Mouse (Mus musculus) macrophage (primary cell): Measurements from ENCODE around the gene Negr1. TPM values are rescaled to one million over a fixed set of nuclear protein-coding genes. Genes with fewer than 3 reads are reported as not detected.

ENCODE experiments used
- H3K27ac ChIP-seq: fragments of 350-480 bp; formaldehyde crosslinking; 2 replicates; pipeline ENCODE4 v1.9.0; 2021
- H3K36me3 ChIP-seq: fragments of 350-480 bp; formaldehyde crosslinking; 2 replicates; pipeline ENCODE4 v1.9.0; 2021; ENCODE audit errors: inconsistent target
- H3K4me3 ChIP-seq: fragments of 350-480 bp; formaldehyde crosslinking; 2 replicates; pipeline ENCODE4 v1.9.0; 2021; ENCODE audit errors: inconsistent target
- H3K79me2 ChIP-seq: fragments of 350-480 bp; formaldehyde crosslinking; 2 replicates; pipeline ENCODE4 v1.9.0; 2021; ENCODE audit errors: inconsistent target
- WGBS: methylation state at CpG from one replicate; pipeline ENCODE4 v1.1.7; 2026; ENCODE audit warnings: inconsistent platforms; ENCODE audit not compliant: missing documents; 5-methylcytosine and 5-hydroxymethylcytosine counted together
- polyA plus RNA-seq: library from polyadenylated mRNA; stranded (reverse); fragments of 250-400 nt; gene quantifications from 3 replicates; pipeline ENCODE4 v1.2.4, GENCODE M21; 2018; ENCODE audit warnings: inconsistent platforms

Negr1 gene
- polyA plus RNA-seq, 1 experiment from 2014 or later = not detected

DNA sequence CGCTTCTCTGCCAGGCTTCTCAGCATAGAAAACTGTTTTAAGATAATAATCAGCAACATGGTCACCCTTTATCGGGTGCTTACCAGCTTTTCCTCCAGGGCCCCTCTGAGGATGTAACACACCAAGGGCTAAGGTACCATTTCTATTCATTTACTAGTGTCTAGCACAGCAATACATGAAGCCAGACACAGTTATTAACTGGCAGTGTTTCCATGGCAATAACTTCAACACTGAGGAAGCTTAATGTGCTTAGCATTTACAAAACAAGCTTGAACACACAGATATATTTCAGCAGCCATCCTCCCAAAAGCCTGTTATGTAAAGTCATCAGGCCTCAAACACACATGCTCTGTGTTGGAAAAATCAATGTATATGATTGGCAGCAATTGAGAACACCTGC, 620.4 kb downstream of the Negr1 start:
- Histone ChIP-seq H3K4me3 (no peak overlapping the region), H3K79me2 (no peaks in the 10 kb centered on the region), H3K27ac (no peak overlapping the region), H3K36me3 (no peaks in the 10 kb centered on the region)
- 7% methylated on average over 2 of the region's 2 CpGs for WGBS

DNA sequence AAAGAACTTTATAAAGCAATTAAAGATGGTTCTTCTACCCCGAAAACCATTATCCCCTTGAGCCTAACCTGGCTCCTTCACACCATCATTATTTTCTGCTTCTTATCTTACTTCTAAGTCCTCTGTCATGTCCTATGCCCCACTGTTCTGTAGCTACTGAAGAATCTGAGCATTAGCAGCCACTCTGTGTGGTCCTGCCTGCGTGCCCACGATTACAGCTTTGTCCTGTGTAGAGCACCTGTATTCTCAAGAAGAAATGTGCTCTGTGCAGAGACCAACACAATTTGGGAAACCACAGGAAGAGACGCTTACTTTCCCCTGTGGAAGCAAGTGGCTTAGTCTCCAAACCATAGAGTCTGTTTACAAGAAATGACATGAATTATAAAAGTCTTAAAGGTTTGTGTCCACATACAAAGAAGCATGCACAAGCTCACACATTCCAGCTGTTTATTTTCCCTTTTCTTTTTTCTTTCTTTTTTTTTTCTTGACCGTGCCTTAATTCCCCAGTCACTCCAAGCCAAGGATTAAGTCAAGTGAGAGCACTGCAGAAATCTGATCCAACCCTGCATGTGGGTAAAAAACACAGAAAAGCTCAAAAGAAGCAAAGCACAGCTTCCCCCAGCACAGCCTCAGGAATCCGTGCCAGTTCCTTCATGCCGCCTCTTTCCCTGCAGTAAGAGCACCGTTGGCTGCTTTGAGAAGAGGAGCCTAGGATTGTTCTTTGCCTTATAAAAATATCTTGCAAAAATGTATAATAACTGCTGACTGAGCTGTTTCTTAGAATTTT, 627.5 kb downstream of the Negr1 start:
- Histone ChIP-seq H3K36me3 (no peaks in the 10 kb centered on the region), H3K27ac (no peak overlapping the region), H3K79me2 (no peaks in the 10 kb centered on the region), H3K4me3 (no peak overlapping the region)
- 82% methylated on average over 8 of the region's 8 CpGs for WGBS

DNA sequence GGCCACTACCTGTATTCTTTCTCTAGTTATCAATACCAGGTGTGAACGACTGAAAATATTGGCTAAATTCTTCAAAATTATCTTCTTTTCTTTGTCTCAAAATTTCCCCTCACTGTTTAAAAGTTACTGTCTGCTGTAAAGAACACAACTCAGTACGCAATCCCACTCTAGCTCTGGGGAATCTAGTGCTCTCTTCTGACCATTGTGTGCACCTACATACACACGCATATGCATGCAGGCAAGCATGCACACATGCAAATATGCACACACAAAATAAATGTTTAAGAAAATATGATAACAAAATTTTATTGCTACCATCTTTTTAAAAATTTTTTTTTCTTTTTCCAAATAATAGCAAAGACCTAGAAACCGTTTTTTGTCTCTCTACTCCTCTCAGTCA, 628.2 kb downstream of the Negr1 start:
- H3K36me3 ChIP-seq = no peaks in the 10 kb centered on the region
- no peak overlapping the region for H3K4me3 ChIP-seq
- H3K27ac ChIP-seq = no peak overlapping the region
- H3K79me2 ChIP-seq = no peaks in the 10 kb centered on the region
- 82% methylated on average over 4 of the region's 4 CpGs for WGBS

DNA sequence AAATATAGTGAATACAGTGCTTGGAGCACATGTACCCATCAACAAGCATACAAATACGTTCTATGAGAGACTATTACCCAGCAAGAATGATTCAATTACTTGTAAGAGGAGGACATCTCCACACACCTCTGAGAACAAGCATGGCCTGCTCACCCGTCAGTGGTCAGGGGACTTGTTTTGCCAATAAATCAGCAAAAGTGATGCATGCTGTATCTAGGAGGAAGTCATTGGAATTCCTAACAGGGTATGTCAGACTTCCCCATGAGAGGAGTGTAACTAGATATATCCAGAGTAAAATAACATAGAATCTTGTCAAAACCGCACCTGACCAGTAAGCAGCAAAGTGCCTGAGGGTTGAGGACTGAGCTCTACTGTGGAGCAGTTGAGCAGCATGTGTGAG, 629.0 kb downstream of the Negr1 start:
- 82% methylated on average over 3 of the region's 3 CpGs for WGBS
- H3K27ac ChIP-seq = no peak overlapping the region

DNA sequence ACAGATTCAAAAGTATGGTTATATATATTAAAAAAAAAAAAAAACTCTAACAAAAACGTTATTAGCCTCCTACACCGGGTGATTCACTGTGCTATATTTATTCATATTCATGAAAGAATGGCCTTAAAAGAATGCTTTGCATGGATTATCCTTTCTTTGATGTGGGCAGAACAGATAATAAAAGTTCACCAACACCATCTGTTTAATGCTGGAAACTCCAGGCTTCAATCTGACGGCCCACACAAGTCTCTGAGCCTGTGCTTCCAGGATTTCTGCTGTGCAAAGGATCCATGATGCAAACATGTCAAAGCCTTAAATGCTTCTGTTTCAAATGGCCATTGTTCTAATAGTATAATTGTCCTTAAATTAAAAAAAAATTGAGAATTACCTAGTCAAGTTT, 630.4 kb downstream of the Negr1 start:
- no peak overlapping the region for H3K4me3 ChIP-seq
- no peaks in the 10 kb centered on the region for H3K36me3 ChIP-seq
- no peaks in the 10 kb centered on the region for H3K79me2 ChIP-seq
- 92% methylated on average over 3 of the region's 3 CpGs for WGBS
- H3K27ac ChIP-seq = no peak overlapping the region

More for the DNA sequence above, 629.0 kb downstream of the Negr1 start:
- H3K4me3 ChIP-seq = no peak overlapping the region
- no peaks in the 10 kb centered on the region for H3K79me2 ChIP-seq
- no peaks in the 10 kb centered on the region for H3K36me3 ChIP-seq

DNA sequence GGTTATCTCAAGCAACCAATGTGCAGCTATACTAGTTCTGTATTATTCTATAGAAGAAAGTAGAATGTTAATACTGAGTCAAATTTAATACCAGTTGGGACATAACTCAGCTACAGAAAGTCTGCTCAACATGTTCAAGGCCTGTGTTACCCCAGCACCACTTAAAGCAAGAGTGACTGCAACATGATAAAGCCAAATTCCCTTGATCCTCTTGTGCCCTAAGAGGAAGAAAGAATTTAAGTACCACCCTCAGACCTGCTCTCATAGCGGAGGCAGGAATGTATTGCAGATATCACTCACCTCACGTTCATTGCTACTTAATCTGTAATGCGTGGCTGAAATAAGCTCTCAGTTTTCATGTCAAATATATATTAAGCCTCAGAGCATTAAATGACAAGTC, 631.5 kb downstream of the Negr1 start:
- WGBS = 89% methylated on average over 3 of the region's 3 CpGs
- Histone ChIP-seq H3K36me3 (no peaks in the 10 kb centered on the region), H3K79me2 (no peaks in the 10 kb centered on the region), H3K4me3 (no peak overlapping the region), H3K27ac (no peak overlapping the region)

DNA sequence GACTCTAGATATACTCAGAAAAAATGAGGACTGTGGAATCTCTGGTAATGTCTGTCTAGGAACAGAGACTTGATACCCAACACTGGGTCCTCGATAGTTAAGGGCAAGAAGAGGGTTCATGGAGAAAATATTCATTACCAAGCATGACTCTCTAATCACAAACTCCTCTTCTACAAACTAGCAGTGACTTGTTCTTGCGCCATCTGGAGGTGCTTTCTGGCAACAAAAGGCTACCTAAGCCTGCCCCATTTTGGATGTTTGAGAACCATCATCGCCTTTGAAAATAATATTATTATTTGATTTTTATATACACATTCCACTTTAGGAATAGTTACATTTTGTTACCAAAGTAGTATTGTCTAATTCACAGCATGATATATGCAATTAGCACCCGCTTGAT, 637.1 kb downstream of the Negr1 start:
- no peaks in the 10 kb centered on the region for H3K36me3 ChIP-seq
- no peak overlapping the region for H3K4me3 ChIP-seq
- no peak overlapping the region for H3K27ac ChIP-seq
- no peaks in the 10 kb centered on the region for H3K79me2 ChIP-seq
- WGBS = 79% methylated on average over 4 of the region's 4 CpGs

DNA sequence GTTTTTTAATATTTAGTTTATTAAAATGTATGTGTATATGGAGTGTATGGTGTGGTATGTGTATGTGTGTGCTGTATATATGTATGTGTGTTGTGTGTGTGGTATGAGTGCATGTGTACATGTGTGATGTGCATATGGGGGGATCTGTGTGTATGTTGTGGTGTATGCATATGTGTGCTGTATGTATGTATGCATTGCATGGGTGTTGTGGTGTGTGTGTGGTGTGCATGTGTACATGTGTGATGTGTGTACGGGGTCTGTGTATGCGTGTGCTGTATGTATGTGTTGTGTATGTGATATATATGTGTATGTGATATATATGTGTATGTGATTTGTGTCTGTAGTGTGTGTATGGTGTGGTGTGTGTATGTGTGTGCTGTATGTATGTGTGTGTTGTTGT, 640.1 kb downstream of the Negr1 start:
- H3K36me3 ChIP-seq = no peaks in the 10 kb centered on the region
- H3K4me3 ChIP-seq = no peak overlapping the region
- no peaks in the 10 kb centered on the region for H3K79me2 ChIP-seq
- 100% methylated on average over 2 of the region's 2 CpGs for WGBS
- no peak overlapping the region for H3K27ac ChIP-seq

DNA sequence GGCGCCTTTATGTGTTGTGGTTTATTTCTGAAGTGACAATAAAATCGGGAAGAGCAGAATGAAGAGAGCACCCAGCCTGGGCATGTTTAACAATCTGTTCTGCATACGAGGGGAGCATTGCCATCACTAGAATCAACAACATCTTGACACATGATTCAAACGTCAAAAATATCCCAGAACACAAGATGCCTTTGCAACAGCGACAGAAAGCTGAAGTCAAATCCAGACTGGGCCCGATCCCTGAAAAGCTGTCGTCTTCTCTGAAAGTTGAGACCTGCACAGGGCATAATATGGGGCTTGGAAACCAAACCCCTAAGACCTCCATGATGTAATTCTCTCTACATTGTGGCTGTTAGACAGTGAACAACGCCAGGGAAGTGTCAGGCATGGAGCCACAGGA, 642.0 kb downstream of the Negr1 start:
- no peaks in the 10 kb centered on the region for H3K79me2 ChIP-seq
- 87% methylated on average over 8 of the region's 8 CpGs for WGBS
- no peak overlapping the region for H3K27ac ChIP-seq
- H3K4me3 ChIP-seq = no peak overlapping the region
- H3K36me3 ChIP-seq = no peaks in the 10 kb centered on the region

DNA sequence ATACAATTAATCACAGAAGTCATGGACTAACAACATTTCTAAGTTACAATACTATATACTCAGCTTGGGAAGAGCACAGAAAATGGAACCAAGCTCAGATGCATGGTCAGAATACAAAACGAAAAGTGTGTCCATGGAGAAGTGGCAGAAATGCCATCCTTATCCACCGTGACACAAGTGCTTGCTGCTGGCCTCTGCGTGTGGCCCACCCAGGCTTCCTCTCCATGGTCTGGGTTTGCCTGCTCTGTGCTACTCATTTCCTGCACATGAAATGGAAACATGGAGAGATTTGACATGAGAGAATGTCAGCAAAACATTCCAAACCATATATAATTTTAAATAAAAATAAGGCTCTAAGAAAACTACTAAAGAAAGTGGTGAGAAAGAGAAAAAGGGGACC, 645.2 kb downstream of the Negr1 start:
- H3K27ac ChIP-seq = no peak overlapping the region
- H3K36me3 ChIP-seq = no peaks in the 10 kb centered on the region
- H3K4me3 ChIP-seq = no peak overlapping the region
- WGBS = 74% methylated on average over 3 of the region's 3 CpGs
- no peaks in the 10 kb centered on the region for H3K79me2 ChIP-seq

DNA sequence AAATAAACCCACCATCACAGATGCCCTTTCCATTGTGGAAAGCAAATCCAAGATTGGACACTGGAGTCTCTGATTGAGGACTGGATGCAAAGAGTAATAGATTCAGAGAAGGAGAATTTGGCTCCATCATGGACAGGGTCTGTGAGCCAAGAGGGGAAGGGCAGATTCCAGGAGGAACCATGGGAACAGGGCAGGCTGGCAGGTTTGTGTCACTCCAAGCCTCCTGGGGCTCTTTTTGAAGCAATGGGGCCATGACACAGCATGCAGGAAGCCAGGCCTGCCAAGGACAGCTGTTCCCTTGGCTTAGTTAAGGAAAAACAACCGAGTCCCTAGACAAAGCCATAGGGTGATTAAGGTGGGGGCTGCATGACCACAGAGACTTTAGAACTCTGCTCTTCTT, 647.4 kb downstream of the Negr1 start:
- WGBS = 54% methylated on average over 1 of the region's 1 CpGs
- Histone ChIP-seq H3K27ac (no peak overlapping the region), H3K36me3 (no peaks in the 10 kb centered on the region), H3K4me3 (no peak overlapping the region), H3K79me2 (no peaks in the 10 kb centered on the region)

DNA sequence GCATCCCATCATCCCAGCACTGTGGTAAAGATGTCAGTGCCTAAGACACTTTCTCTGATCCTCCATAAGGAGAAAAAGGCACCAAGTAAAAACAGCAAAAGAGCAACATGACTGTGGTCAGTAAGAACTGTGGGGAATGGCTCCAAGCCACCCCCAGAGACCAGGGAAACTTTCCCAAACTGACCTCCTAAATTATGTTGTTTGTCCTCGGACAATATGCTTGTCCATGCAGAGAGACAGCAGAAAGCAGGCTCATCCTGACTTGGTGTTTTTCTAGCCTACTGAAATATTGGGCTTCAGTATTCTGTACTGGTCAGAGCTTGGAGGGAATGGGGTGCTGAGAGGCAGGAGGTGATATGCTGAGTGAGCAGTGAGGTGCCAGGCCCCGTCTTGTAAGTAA, 647.8 kb downstream of the Negr1 start:
- no peak overlapping the region for H3K27ac ChIP-seq
- WGBS = 89% methylated on average over 2 of the region's 2 CpGs
- no peak overlapping the region for H3K4me3 ChIP-seq
- H3K36me3 ChIP-seq = no peaks in the 10 kb centered on the region
- H3K79me2 ChIP-seq = no peaks in the 10 kb centered on the region

DNA sequence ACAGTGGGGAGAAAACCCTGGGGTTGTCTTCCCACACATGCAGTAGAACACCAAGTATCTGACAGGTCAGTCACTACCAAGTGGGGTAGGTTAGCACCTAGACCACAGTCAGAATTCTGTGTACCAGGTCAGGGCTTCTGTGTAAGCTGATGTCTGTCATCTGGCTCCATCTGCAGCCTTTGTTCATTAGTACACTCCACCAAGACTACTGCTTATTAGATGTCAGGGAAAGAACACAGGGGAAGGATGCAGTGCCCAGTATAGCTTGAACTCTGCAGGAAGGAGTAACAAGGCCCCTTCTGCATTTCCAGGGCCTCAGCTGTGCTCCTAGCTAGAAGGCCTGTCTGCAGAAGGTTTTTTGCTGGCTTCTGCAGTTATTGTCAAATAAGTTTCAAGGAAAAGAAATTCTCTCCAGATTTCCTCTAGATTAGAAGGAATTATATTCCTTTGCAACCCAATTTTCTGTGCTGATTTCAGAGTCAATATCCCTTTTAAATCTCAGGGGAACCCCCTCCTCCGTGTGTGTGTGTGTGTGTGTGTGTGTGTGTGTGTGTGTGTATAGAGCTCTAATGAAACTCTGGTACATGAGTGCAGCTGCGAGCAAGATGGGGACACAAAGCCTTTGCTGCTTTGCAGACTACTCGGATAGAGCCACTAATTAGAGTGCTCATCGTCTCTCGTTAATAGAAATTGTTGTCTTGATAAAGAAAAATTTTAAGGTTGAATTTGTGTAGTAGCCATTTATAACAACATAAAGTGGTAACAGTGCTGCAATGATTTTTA, 654.5 kb downstream of the Negr1 start:
- WGBS = 93% methylated on average over 4 of the region's 5 CpGs

DNA sequence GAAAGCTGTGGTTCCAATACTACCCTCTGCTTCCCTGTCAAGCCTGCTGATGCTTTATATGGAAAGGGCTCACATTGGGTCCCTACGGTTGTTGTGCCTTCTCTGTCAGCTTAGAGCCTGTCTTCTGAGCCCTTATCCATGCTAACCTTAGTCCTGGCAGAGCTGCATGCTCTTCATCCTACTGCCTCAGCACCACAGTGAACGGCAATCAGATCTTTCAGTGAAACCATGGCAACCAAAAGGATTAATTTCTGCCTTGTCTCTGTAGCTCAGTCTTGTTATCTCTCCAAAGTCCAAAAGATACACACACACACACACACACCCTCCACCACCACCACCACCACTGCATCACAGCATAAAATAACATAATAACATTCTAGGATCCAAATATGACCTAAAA, 656.2 kb downstream of the Negr1 start:
- no peak overlapping the region for H3K4me3 ChIP-seq
- H3K36me3 ChIP-seq = no peaks in the 10 kb centered on the region
- no peaks in the 10 kb centered on the region for H3K79me2 ChIP-seq
- no peak overlapping the region for H3K27ac ChIP-seq
- WGBS = 80% methylated on average over 2 of the region's 2 CpGs

More for the DNA sequence above, 654.5 kb downstream of the Negr1 start:
- Histone ChIP-seq H3K36me3 (no peaks in the 10 kb centered on the region), H3K4me3 (no peak overlapping the region), H3K79me2 (no peaks in the 10 kb centered on the region), H3K27ac (no peak overlapping the region)

DNA sequence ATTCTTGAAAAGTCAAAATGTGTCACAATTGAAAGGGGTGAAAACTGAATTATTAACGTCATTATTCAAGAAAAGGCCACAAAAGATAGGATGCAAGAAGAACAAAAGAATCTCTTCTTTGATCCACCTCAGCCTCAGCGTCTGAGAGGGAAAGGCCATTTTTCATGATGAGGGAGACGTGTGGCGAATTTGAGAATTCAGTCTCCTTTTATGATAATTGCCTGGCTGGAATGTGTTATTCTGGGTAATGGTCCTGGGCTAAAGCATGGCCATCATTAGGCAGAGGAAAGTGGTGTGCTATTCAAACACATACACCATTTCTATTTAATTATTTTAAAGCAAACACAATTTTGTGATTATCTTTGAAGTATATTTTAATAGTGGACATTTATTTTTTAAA, 663.3 kb downstream of the Negr1 start:
- Histone ChIP-seq H3K36me3 (no peaks in the 10 kb centered on the region), H3K79me2 (no peaks in the 10 kb centered on the region), H3K27ac (no peak overlapping the region), H3K4me3 (no peak overlapping the region)
- WGBS = 94% methylated on average over 4 of the region's 4 CpGs
